Mouse (Mus musculus): ENCODE results near the gene Slc22a15. TPM values are rescaled to one million over a fixed set of nuclear protein-coding genes. Genes with fewer than 3 reads are reported as not detected.

The Slc22a15 gene
- polyA plus RNA-seq, 1 experiment from 2014 or later: 5.3 TPM

DNA sequence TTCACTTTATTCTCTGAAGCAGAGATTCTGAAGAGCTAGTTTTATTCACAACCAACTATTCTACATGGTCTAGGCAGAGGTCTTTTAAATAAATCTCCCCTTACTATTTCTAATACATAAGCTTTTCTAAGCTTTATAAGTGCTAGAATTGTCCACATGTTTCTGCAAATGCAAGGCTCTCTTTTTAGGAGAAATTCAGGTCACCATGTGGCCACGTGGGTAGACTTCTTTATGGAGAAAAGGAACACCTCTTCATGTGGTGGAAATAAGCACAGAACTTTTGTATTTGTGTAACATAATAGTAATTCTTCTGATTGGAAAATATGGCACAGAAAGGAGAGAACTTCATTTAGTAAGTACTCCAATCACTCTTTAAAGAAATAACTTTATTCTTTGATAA lies 70.2 kb downstream of the Slc22a15 start:
- H3K9ac ChIP-seq (replicated peaks; ENCODE audit: low read length): no peak overlapping the region
- H3K4me3 ChIP-seq (ENCODE audit: low read depth, low read length): no peak overlapping the region
- H3K27me3 ChIP-seq (ENCODE audit: control insufficient read depth, insufficient read depth, low read length): no peaks in the 10 kb centered on the region
- DNase-seq (ENCODE audit: low spot score) (no peak), ATAC-seq (replicated peaks; ENCODE audit: insufficient number of reproducible peaks, low FRiP score, low TSS enrichment, low read depth) (no peak)
- H3K27ac ChIP-seq (replicated peaks; ENCODE audit: low read depth, low read length): no peak overlapping the region
- H3K36me3 ChIP-seq (replicated peaks; ENCODE audit: control insufficient read depth, insufficient read depth, low read depth, low read length): no peaks in the 10 kb centered on the region
- H3K4me1 ChIP-seq (ENCODE audit: control insufficient read depth, insufficient read depth, low read length): no peaks in the 10 kb centered on the region
- WGBS: 77% methylated on average over 1 of the region's 1 CpGs
- H3K4me2 ChIP-seq (ENCODE audit: low read depth, low read length): no peak overlapping the region
- no peaks in the 10 kb centered on the region for H3K9me3 ChIP-seq (replicated peaks; ENCODE audit: control insufficient read depth, low read length)

DNA sequence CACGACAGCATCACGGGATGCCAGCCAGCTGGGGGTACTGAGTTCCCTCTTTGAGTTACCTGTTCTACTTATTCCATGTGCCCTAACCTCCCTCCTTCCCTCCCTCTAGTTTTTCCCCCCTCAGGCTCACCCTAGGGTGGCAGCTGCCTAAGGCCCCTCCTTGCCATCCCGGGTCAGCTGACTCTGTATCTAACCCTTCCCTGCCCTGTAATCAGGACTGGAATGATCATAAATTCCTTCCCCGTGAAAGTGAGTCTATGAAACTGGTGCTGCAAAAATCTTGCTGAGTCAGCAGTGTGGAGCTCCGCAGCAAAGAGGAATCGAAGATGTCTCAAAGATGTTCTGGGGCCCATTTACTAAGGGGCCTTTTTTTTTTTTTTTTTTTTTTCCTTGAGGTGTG lies 72.9 kb downstream of the Slc22a15 start:
- 83% methylated on average over 6 of the region's 6 CpGs for WGBS
- no peak for DNase-seq (ENCODE audit: low spot score)
- no peak for ATAC-seq (replicated peaks; ENCODE audit: insufficient number of reproducible peaks, low FRiP score, low TSS enrichment, low read depth)

DNA sequence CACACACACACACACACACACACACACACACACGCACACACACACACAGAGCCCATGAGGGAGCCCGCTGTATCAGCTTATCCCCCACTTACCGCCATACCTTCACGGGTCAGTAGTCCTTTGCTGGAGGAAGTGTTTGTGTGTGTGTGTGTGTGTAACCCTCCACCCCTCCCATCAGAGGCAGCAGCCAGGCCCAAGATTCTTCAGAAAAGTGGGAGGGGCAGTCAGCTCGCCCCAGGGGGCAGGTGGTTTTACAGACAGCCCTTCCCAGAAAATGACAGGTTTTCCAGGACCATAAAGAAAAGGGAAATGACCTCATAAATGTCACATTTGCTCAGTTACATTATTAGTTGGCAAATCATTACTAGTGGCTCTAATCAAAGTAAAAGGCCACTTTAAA lies 75.4 kb downstream of the Slc22a15 start, which contains the start of gene Mab21l3:
Gene Mab21l3, minus strand, starts transcription at position 144 of the 400 bp plus-strand sequence.
- no peak for DNase-seq (ENCODE audit: low spot score)
- no peak within 1 kb of the TSS for H3K9ac ChIP-seq (replicated peaks; ENCODE audit: low read length)
- no peak within 1 kb of the TSS for H3K4me3 ChIP-seq (ENCODE audit: low read depth, low read length)
- no peaks in the 10 kb centered on the region for H3K36me3 ChIP-seq (replicated peaks; ENCODE audit: control insufficient read depth, insufficient read depth, low read depth, low read length)
- no peak within 1 kb of the TSS for H3K4me2 ChIP-seq (ENCODE audit: low read depth, low read length)
- no peak within 1 kb of the TSS for H3K27ac ChIP-seq (replicated peaks; ENCODE audit: low read depth, low read length)
- 84% methylated on average over 5 of the region's 5 CpGs for WGBS
- H3K9me3 ChIP-seq (replicated peaks; ENCODE audit: control insufficient read depth, low read length): no peaks in the 10 kb centered on the region
- no peak for ATAC-seq (replicated peaks; ENCODE audit: insufficient number of reproducible peaks, low FRiP score, low TSS enrichment, low read depth)
- no peaks in the 10 kb centered on the region for H3K27me3 ChIP-seq (ENCODE audit: control insufficient read depth, insufficient read depth, low read length)
- no peaks in the 10 kb centered on the region for H3K4me1 ChIP-seq (ENCODE audit: control insufficient read depth, insufficient read depth, low read length)

More for the DNA sequence above, 72.9 kb downstream of the Slc22a15 start:
- Histone ChIP-seq H3K9me3 (replicated peaks; ENCODE audit: control insufficient read depth, low read length) (no peaks in the 10 kb centered on the region), H3K27ac (replicated peaks; ENCODE audit: low read depth, low read length) (no peak overlapping the region), H3K4me1 (ENCODE audit: control insufficient read depth, insufficient read depth, low read length) (no peaks in the 10 kb centered on the region), H3K36me3 (replicated peaks; ENCODE audit: control insufficient read depth, insufficient read depth, low read depth, low read length) (no peaks in the 10 kb centered on the region), H3K27me3 (ENCODE audit: control insufficient read depth, insufficient read depth, low read length) (no peaks in the 10 kb centered on the region), H3K4me2 (ENCODE audit: low read depth, low read length) (no peak overlapping the region), H3K9ac (replicated peaks; ENCODE audit: low read length) (no peak overlapping the region), H3K4me3 (ENCODE audit: low read depth, low read length) (no peak overlapping the region)

DNA sequence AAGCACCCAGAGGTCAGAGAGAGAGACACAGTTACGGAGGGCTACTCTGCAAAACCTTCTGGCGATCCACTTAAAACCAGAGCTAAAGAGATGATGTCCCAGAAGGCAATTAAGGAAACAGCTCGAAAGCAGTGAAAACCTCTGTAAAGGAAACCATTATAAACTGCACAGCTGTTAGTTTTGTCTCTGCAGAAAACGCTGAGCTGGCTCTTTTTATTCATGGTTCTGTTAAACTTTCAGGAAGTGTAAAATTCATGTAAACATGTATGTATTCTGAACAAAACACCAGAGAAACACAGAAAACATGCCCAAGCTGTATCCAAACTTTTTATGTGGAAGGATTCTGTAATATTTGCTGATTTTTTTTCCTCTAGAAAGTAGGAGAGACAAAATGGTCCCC lies 78.2 kb downstream of the Slc22a15 start:
- no peak overlapping the region for H3K9ac ChIP-seq (replicated peaks; ENCODE audit: low read length)
- no peaks in the 10 kb centered on the region for H3K9me3 ChIP-seq (replicated peaks; ENCODE audit: control insufficient read depth, low read length)
- 58% methylated on average over 4 of the region's 4 CpGs for WGBS
- DNase-seq (ENCODE audit: low spot score) (no peak), ATAC-seq (replicated peaks; ENCODE audit: insufficient number of reproducible peaks, low FRiP score, low TSS enrichment, low read depth) (no peak)
- no peak overlapping the region for H3K4me3 ChIP-seq (ENCODE audit: low read depth, low read length)
- no peaks in the 10 kb centered on the region for H3K27me3 ChIP-seq (ENCODE audit: control insufficient read depth, insufficient read depth, low read length)
- no peak overlapping the region for H3K27ac ChIP-seq (replicated peaks; ENCODE audit: low read depth, low read length)
- no peaks in the 10 kb centered on the region for H3K36me3 ChIP-seq (replicated peaks; ENCODE audit: control insufficient read depth, insufficient read depth, low read depth, low read length)
- H3K4me2 ChIP-seq (ENCODE audit: low read depth, low read length): no peak overlapping the region
- no peaks in the 10 kb centered on the region for H3K4me1 ChIP-seq (ENCODE audit: control insufficient read depth, insufficient read depth, low read length)

DNA sequence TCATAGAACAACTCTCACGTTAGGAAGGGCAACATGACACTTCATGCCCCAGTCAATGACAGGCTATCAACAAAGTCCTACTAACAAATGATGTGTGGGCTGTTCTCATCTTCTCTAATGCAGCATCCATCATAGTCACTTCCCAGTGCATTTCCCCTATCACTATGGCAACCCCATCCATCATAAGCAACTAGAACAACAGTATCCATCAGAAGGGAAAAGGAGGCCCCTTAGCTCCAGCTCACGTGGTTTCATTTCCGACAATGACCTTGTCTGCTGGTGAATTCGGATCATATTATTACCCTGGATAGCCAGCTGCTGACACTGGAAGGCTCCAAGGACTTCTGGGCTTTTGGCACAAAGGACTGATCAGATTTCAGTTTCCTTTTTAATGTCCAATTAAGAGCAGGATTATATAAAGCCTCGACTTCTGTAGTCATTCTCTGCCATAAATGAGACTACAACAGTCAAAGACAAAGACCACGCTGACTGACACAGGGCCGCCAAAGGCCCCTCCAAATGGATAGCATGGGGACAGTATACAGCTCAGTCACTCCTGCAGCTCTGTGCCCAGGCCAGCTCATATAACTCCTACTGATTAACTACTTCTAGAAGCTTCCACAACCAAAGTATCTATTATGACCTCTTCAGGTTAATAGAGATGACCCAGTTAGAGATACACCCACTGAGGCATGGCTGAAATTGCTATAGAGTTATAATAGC lies 81.7 kb downstream of the Slc22a15 start:
- H3K27ac ChIP-seq (replicated peaks; ENCODE audit: low read depth, low read length): no peak overlapping the region
- H3K27me3 ChIP-seq (ENCODE audit: control insufficient read depth, insufficient read depth, low read length): no peaks in the 10 kb centered on the region
- ATAC-seq (replicated peaks; ENCODE audit: insufficient number of reproducible peaks, low FRiP score, low TSS enrichment, low read depth): no peak

DNA sequence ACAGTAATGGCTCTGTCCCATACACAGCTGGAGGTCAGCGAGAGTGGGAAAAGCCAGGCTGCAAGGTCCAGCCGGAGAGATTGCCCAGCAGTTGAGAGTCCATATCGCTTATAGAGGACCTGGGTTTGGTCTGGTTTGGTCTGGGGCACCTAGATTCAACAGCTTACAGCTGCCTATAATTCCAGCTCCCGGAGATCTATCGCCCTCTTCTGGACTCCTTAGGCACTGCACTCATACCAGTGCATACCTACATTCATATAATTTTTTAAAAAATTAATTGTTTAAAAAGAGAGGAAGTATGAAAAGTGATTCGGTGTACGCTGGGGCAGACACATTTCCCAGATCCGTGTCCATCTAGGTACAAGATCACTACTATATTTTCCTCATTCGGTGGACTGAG lies 84.9 kb downstream of the Slc22a15 start:
- Histone ChIP-seq H3K4me1 (ENCODE audit: control insufficient read depth, insufficient read depth, low read length) (no peaks in the 10 kb centered on the region), H3K9ac (replicated peaks; ENCODE audit: low read length) (no peak overlapping the region), H3K4me2 (ENCODE audit: low read depth, low read length) (no peak overlapping the region), H3K36me3 (replicated peaks; ENCODE audit: control insufficient read depth, insufficient read depth, low read depth, low read length) (no peaks in the 10 kb centered on the region), H3K27ac (replicated peaks; ENCODE audit: low read depth, low read length) (no peak overlapping the region), H3K4me3 (ENCODE audit: low read depth, low read length) (no peak overlapping the region), H3K9me3 (replicated peaks; ENCODE audit: control insufficient read depth, low read length) (no peaks in the 10 kb centered on the region), H3K27me3 (ENCODE audit: control insufficient read depth, insufficient read depth, low read length) (no peaks in the 10 kb centered on the region)
- DNase-seq (ENCODE audit: low spot score) (no peak), ATAC-seq (replicated peaks; ENCODE audit: insufficient number of reproducible peaks, low FRiP score, low TSS enrichment, low read depth) (no peak)
- WGBS: 83% methylated on average over 9 of the region's 9 CpGs

More for the DNA sequence above, 81.7 kb downstream of the Slc22a15 start:
- Histone ChIP-seq H3K4me3 (ENCODE audit: low read depth, low read length) (no peak overlapping the region), H3K4me2 (ENCODE audit: low read depth, low read length) (no peak overlapping the region), H3K9me3 (replicated peaks; ENCODE audit: control insufficient read depth, low read length) (no peaks in the 10 kb centered on the region), H3K9ac (replicated peaks; ENCODE audit: low read length) (no peak overlapping the region), H3K4me1 (ENCODE audit: control insufficient read depth, insufficient read depth, low read length) (no peaks in the 10 kb centered on the region), H3K36me3 (replicated peaks; ENCODE audit: control insufficient read depth, insufficient read depth, low read depth, low read length) (no peaks in the 10 kb centered on the region)
- 68% methylated on average over 7 of the region's 7 CpGs for WGBS
- no peak for DNase-seq (ENCODE audit: low spot score)

DNA sequence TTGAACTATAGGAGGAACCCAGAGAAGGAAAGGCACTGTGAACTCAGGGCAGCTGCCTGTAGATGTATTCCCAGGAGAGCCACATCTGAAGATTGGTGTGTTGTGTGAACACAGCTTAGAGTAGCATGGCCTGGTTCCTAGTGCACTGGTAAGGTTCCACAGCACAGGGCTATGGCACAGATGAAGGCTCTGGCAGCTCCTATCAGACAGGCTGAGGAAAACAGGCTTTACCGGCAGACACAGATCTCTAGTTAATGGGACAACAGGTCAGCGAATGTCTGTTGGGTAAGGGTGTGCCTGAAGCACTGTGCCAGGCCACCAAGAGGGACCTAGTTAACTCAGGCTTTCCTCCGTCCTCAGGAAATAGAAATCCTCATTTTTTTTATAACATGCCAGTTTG lies 87.3 kb downstream of the Slc22a15 start:
- no peak overlapping the region for H3K27ac ChIP-seq (replicated peaks; ENCODE audit: low read depth, low read length)
- no peaks in the 10 kb centered on the region for H3K36me3 ChIP-seq (replicated peaks; ENCODE audit: control insufficient read depth, insufficient read depth, low read depth, low read length)
- no peak for DNase-seq (ENCODE audit: low spot score)
- H3K9ac ChIP-seq (replicated peaks; ENCODE audit: low read length): no peak overlapping the region
- H3K27me3 ChIP-seq (ENCODE audit: control insufficient read depth, insufficient read depth, low read length): no peaks in the 10 kb centered on the region
- no peak for ATAC-seq (replicated peaks; ENCODE audit: insufficient number of reproducible peaks, low FRiP score, low TSS enrichment, low read depth)
- H3K4me2 ChIP-seq (ENCODE audit: low read depth, low read length): no peak overlapping the region
- 78% methylated on average over 3 of the region's 3 CpGs for WGBS
- no peak overlapping the region for H3K4me3 ChIP-seq (ENCODE audit: low read depth, low read length)
- H3K9me3 ChIP-seq (replicated peaks; ENCODE audit: control insufficient read depth, low read length): no peaks in the 10 kb centered on the region
- H3K4me1 ChIP-seq (ENCODE audit: control insufficient read depth, insufficient read depth, low read length): no peaks in the 10 kb centered on the region

DNA sequence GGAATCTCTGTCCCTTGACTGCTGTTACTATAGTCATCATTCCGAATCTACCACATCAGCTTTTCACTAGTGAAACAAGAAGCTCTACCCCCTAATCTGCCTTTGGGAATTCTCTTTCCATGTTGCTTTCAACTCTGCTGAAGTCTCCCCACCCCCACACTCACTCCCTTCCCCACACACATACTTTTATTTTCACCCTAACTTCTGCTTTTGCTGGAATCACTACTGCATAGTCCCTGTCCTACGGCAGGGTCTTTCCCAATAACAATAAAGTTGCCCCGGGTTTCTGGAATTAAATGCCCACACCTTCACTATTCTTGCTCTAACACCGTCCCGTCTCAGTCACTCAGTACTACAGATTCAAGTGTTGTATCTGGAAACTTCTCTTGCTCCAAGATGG lies 87.7 kb downstream of the Slc22a15 start:
- WGBS: 71% methylated on average over 5 of the region's 5 CpGs
- no peaks in the 10 kb centered on the region; the same call in 1 of the 2 replicates for H3K4me1 ChIP-seq (ENCODE audit: control insufficient read depth, insufficient read depth, low read length)
- no peaks in the 10 kb centered on the region for H3K27me3 ChIP-seq (ENCODE audit: control insufficient read depth, insufficient read depth, low read length)
- H3K9ac ChIP-seq (replicated peaks; ENCODE audit: low read length): no peak overlapping the region
- H3K4me2 ChIP-seq (ENCODE audit: low read depth, low read length): peak overlapping the region; percentile 21; the same call in 1 of the 2 replicates
- no peaks in the 10 kb centered on the region for H3K36me3 ChIP-seq (replicated peaks; ENCODE audit: control insufficient read depth, insufficient read depth, low read depth, low read length)
- no peaks in the 10 kb centered on the region for H3K9me3 ChIP-seq (replicated peaks; ENCODE audit: control insufficient read depth, low read length)
- H3K27ac ChIP-seq (replicated peaks; ENCODE audit: low read depth, low read length): no peak overlapping the region
- no peak overlapping the region for H3K4me3 ChIP-seq (ENCODE audit: low read depth, low read length)
- ATAC-seq (replicated peaks; ENCODE audit: insufficient number of reproducible peaks, low FRiP score, low TSS enrichment, low read depth): no peak
- DNase-seq (ENCODE audit: low spot score): no peak
